Mouse (Mus musculus): ENCODE measurements around the gene Orai2. TPM values are rescaled to one million over a fixed set of nuclear protein-coding genes. Genes with fewer than 3 reads are reported as not detected.

Gene Orai2
- total and polyA plus RNA-seq, 2 experiments from 2014 or later = 0.69 to 1.1 TPM

DNA sequence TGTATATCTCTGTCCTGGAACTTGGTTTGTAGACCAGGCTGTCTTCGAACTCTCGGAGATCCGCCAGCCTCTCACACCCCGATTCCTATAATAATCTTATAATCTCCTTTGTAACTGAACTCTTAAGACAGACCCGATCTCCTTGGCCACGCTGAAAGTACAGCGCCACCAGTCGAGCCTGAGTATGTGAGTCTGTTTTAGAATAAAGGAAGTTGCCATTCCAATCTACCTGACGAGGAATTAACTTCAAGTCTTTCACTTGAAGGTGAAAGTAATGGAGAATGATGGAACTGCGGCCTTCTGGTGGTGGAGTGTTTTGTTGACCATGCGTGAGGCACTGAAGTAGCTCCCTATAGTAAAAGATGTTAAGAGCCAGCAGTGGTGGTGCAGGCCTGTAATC, 29.0 kb upstream of the Orai2 start:
- Histone ChIP-seq H3K4me2 (ENCODE audit: low read depth, low read length) (peak overlapping the region; percentile 83), H3K4me1 (ENCODE audit: control insufficient read depth, insufficient read depth) (peaks cover 8% of the 10 kb centered on the region; the same call in 1 of the 2 replicates), H3K9me3 (replicated peaks; ENCODE audit: control insufficient read depth, low read length) (no peaks in the 10 kb centered on the region), H3K27ac (ENCODE audit: low read depth) (peak overlapping the region; percentile 88), H3K27me3 (ENCODE audit: control insufficient read depth, insufficient read depth, low read length) (no peaks in the 10 kb centered on the region), H3K36me3 (replicated peaks; ENCODE audit: control insufficient read depth, insufficient read depth, low read length) (peaks cover 23% of the 10 kb centered on the region), H3K4me3 (ENCODE audit: low read depth, low read length) (peak overlapping the region; percentile 97), H3K9ac (replicated peaks; ENCODE audit: low read depth, low read length) (peak overlapping the region; percentile 94; the same call in 1 of the 2 replicates)
- ATAC-seq (ENCODE audit: insufficient read depth, low read depth) (no peak), DNase-seq (ENCODE audit: low spot score) (no peak)
- TF ChIP-seq EP300 (IDR thresholded peaks at IDR 0.05; ENCODE audit: low read depth) (no peak), CTCF (IDR thresholded peaks at IDR 0.05; ENCODE audit: low read depth) (no peak)
- WGBS = 33% methylated on average over 11 of the region's 11 CpGs

DNA sequence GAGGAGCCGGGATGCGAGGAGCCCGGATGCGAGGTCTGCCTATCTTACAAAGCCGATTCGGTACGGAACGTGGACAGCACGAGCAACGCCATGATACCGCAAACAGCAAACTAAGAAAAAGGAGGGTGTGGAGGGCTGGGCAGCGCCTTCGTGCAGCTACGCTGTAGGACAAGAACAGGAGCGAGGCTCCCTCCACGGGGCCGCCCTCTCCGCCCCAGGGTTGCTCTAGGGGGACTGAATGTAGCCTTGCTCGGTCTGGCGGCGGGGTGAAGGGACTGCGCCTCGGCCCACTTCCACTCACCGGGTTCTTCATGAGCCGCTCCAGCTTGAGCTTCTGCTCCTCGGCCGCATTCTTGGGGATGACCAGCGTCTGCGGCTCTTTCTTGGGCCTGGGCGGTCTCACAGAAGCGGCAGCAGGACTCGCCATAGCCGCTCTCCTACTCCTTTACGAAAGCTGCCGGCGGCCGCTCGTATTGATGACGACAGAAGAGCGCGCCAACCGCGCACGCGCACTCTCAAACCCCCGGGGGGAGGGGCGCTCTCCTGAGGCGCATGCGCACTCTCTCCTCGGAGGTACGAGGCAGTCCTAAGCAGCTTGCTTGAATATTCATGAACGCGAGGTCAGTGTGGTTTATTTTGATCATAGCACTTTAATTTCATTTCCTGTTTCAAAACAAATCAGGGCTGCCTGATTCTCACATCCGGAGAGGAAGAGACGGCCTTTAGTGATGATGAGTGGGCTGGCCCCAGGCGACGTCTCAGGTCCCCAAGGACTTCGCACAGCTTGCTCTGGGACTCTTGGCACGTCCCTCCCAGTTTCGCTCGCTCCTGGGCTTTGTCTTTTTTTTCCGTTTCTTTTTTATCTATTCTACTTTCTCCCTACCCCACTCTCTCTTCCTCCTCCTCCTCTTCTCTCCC, 28.2 kb upstream of the Orai2 start, which contains the start of gene Prkrip1:
Gene Prkrip1, minus strand, starts transcription at position 490 of the 918 bp plus-strand sequence.
- H3K27me3 ChIP-seq (ENCODE audit: control insufficient read depth, insufficient read depth, low read length) = no peaks in the 10 kb centered on the region
- peak within 1 kb of the TSS; percentile 94 for H3K9ac ChIP-seq (replicated peaks; ENCODE audit: low read depth, low read length)
- peak within 1 kb of the TSS; percentile 88 for H3K27ac ChIP-seq (ENCODE audit: low read depth)
- under 1% methylated on average over 62 of the region's 62 CpGs for WGBS
- TF ChIP-seq EP300 (IDR thresholded peaks at IDR 0.05; ENCODE audit: low read depth) = 0 out of 2 replicates have a peak, but pooled peaks have one; percentile 23
- no peak for TF ChIP-seq CTCF (IDR thresholded peaks at IDR 0.05; ENCODE audit: low read depth)
- H3K4me3 ChIP-seq (ENCODE audit: low read depth, low read length) = peak within 1 kb of the TSS; percentile 97
- H3K36me3 ChIP-seq (replicated peaks; ENCODE audit: control insufficient read depth, insufficient read depth, low read length) = peaks cover 30% of the 10 kb centered on the region
- DNase-seq (ENCODE audit: low spot score) = peak; percentile 92
- H3K4me1 ChIP-seq (ENCODE audit: control insufficient read depth, insufficient read depth) = peaks cover 8% of the 10 kb centered on the region; the same call in 1 of the 2 replicates
- no peaks in the 10 kb centered on the region for H3K9me3 ChIP-seq (replicated peaks; ENCODE audit: control insufficient read depth, low read length)
- H3K4me2 ChIP-seq (ENCODE audit: low read depth, low read length) = peak within 1 kb of the TSS; percentile 83
- ATAC-seq (ENCODE audit: insufficient read depth, low read depth) = peak; percentile 91

DNA sequence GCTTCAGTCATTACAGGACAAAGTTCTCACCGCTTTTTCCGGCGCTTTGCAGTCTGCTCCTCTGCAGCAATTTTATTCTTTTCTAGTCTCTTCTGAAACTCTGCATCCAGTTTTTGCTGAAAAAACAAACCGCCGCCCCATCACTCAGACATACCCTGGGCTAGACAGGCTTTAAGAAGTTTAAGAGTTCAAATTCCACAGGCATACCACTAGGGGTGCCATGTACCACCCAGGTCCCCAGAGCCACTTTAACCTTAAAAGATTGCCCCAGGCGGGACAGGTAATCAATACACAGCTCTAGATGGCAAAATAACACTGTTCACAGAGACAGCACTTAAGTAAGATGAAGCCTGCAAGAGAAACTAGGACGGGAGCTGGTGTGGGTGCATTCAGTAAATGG, 21.4 kb upstream of the Orai2 start:
- 83% methylated on average over 7 of the region's 7 CpGs for WGBS
- peaks cover 87% of the 10 kb centered on the region for H3K36me3 ChIP-seq (replicated peaks; ENCODE audit: control insufficient read depth, insufficient read depth, low read length)
- H3K4me3 ChIP-seq (ENCODE audit: low read depth, low read length) = no peak overlapping the region
- H3K27ac ChIP-seq (ENCODE audit: low read depth) = no peak overlapping the region
- ATAC-seq (ENCODE audit: insufficient read depth, low read depth) (no peak), DNase-seq (ENCODE audit: low spot score) (no peak)
- no peaks in the 10 kb centered on the region for H3K27me3 ChIP-seq (ENCODE audit: control insufficient read depth, insufficient read depth, low read length)
- H3K4me2 ChIP-seq (ENCODE audit: low read depth, low read length) = no peak overlapping the region
- no peak overlapping the region for H3K9ac ChIP-seq (replicated peaks; ENCODE audit: low read depth, low read length)
- H3K4me1 ChIP-seq (ENCODE audit: control insufficient read depth, insufficient read depth) = no peaks in the 10 kb centered on the region
- TF ChIP-seq CTCF (IDR thresholded peaks at IDR 0.05; ENCODE audit: low read depth) (no peak), EP300 (IDR thresholded peaks at IDR 0.05; ENCODE audit: low read depth) (no peak)
- no peaks in the 10 kb centered on the region for H3K9me3 ChIP-seq (replicated peaks; ENCODE audit: control insufficient read depth, low read length)

DNA sequence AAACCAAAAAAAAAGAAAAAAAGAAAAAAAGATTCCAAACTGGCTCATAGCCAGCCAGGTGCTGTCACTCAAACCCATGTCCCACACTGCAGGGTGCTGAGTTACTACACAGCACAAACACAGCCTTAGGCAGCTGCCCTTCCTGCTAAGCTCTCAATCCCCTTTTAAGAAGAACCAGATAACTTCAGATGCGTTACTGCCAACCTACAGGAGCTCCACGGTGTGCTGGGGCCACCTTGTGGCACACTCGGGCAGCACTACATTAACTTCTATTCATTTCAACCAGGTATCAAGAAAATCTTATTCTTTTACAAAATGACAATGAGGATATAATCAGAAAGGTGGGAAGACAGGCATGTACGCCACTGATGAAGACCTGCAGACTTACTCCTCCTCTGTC, 16.2 kb upstream of the Orai2 start:
- ATAC-seq (ENCODE audit: insufficient read depth, low read depth) = peak; percentile 74
- 38% methylated on average over 4 of the region's 4 CpGs for WGBS
- H3K9ac ChIP-seq (replicated peaks; ENCODE audit: low read depth, low read length) = no peak overlapping the region

DNA sequence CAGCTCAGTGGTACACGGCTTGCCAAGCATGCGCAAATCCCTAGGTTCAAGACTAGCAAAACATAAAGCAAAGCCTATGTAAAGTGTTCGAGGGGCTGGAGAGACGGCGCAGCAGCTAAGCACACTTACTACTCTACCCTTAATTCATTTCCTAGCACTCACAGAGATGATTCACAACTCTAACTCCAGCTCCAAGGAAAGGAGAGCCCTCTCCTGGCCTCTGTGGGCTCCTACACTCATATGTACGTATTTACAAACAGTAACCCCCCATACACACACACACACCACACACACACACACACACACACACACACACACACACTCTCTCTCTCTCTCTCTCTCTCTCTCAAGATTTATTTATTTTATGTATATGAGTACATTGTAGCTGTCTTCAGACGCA, 13.3 kb upstream of the Orai2 start:
- ATAC-seq (ENCODE audit: insufficient read depth, low read depth) (no peak), DNase-seq (ENCODE audit: low spot score) (no peak)
- no peaks in the 10 kb centered on the region for H3K4me1 ChIP-seq (ENCODE audit: control insufficient read depth, insufficient read depth)
- no peak overlapping the region for H3K27ac ChIP-seq (ENCODE audit: low read depth)
- 94% methylated on average over 7 of the region's 7 CpGs for WGBS
- no peak overlapping the region for H3K9ac ChIP-seq (replicated peaks; ENCODE audit: low read depth, low read length)
- no peaks in the 10 kb centered on the region for H3K9me3 ChIP-seq (replicated peaks; ENCODE audit: control insufficient read depth, low read length)
- no peaks in the 10 kb centered on the region for H3K27me3 ChIP-seq (ENCODE audit: control insufficient read depth, insufficient read depth, low read length)
- TF ChIP-seq CTCF (IDR thresholded peaks at IDR 0.05; ENCODE audit: low read depth) = no peak
- TF ChIP-seq EP300 (IDR thresholded peaks at IDR 0.05; ENCODE audit: low read depth) = no peak
- H3K4me3 ChIP-seq (ENCODE audit: low read depth, low read length) = no peak overlapping the region
- no peak overlapping the region for H3K4me2 ChIP-seq (ENCODE audit: low read depth, low read length)
- H3K36me3 ChIP-seq (replicated peaks; ENCODE audit: control insufficient read depth, insufficient read depth, low read length) = peaks cover 73% of the 10 kb centered on the region

More for the DNA sequence above, 16.2 kb upstream of the Orai2 start:
- Histone ChIP-seq H3K4me1 (ENCODE audit: control insufficient read depth, insufficient read depth) (no peaks in the 10 kb centered on the region), H3K4me2 (ENCODE audit: low read depth, low read length) (no peak overlapping the region), H3K4me3 (ENCODE audit: low read depth, low read length) (no peak overlapping the region), H3K27ac (ENCODE audit: low read depth) (no peak overlapping the region), H3K9me3 (replicated peaks; ENCODE audit: control insufficient read depth, low read length) (no peaks in the 10 kb centered on the region), H3K27me3 (ENCODE audit: control insufficient read depth, insufficient read depth, low read length) (no peaks in the 10 kb centered on the region), H3K36me3 (replicated peaks; ENCODE audit: control insufficient read depth, insufficient read depth, low read length) (peaks cover 72% of the 10 kb centered on the region)
- no peak for TF ChIP-seq EP300 (IDR thresholded peaks at IDR 0.05; ENCODE audit: low read depth)
- peak; percentile 88 for TF ChIP-seq CTCF (IDR thresholded peaks at IDR 0.05; ENCODE audit: low read depth)
- DNase-seq (ENCODE audit: low spot score) = peak; percentile 53

Measured in heart, postnatal 0 days (tissue).